Mouse (Mus musculus) lung, postnatal 0 days (tissue): ENCODE measurements around the gene Tsks. TPM values are rescaled to one million over a fixed set of nuclear protein-coding genes. Genes with fewer than 3 reads are reported as not detected.
A peak's percentile ranks its signal among the peaks of the same experiment; 100 is the strongest.

Experiments
- ATAC-seq: fragments of 200-750 bp; cut with Nextera tagmentation; 2 replicates; pipeline ENCODE4 v1.8.0; 2017; ENCODE audit warnings: moderate library complexity
- DNase-seq: peaks from one replicate; pipeline ENCODE4 v3.0.0-alpha.2; 2016; ENCODE audit warnings: low spot score
- H3K27ac ChIP-seq: fragments of 300-500 bp; sonication (generic); 2 replicates; pipeline ENCODE4 v1.5.1; 2014; ENCODE audit warnings: antibody characterized with exemption, mild to moderate bottlenecking, low read length, mixed read lengths
- H3K27me3 ChIP-seq: fragments of 300-500 bp; sonication (generic); replicated peaks from 2 replicates; pipeline ENCODE4 v1.6.1; 2014; ENCODE audit warnings: low read length, mixed read lengths; ENCODE audit not compliant: insufficient read depth
- H3K36me3 ChIP-seq: fragments of 300-500 bp; sonication (generic); 2 replicates; pipeline ENCODE4 v1.6.1; 2014; ENCODE audit warnings: low read length, mixed read lengths; ENCODE audit not compliant: insufficient read depth
- H3K4me1 ChIP-seq: fragments of 300-500 bp; sonication (generic); 2 replicates; pipeline ENCODE4 v1.6.1; 2014; ENCODE audit warnings: antibody characterized with exemption, low read depth, low read length, mixed read lengths; ENCODE audit not compliant: insufficient read depth
- H3K4me2 ChIP-seq: fragments of 300-500 bp; sonication (generic); replicated peaks from 2 replicates; pipeline ENCODE4 v1.6.1; 2014; ENCODE audit warnings: low read depth, mild to moderate bottlenecking, low read length, moderate library complexity, mixed read lengths
- H3K4me3 ChIP-seq: fragments of 300-500 bp; sonication (generic); 2 replicates; pipeline ENCODE4 v1.5.1; 2014; ENCODE audit warnings: low read depth, low read length
- H3K9ac ChIP-seq: fragments of 300-500 bp; sonication (generic); replicated peaks from 2 replicates; pipeline ENCODE4 v1.6.1; 2014; ENCODE audit warnings: low read depth, mild to moderate bottlenecking
- H3K9me3 ChIP-seq: fragments of 300-500 bp; sonication (generic); 2 replicates; pipeline ENCODE4 v1.6.1; 2016; ENCODE audit warnings: low read length, mixed read lengths
- CTCF ChIP-seq: IDR thresholded peaks from 2 replicates; pipeline ENCODE4 v1.5.1; 2016; ENCODE audit warnings: antibody characterized with exemption, mild to moderate bottlenecking
- EP300 ChIP-seq: IDR thresholded peaks from 2 replicates; pipeline ENCODE4 v1.6.1; 2016; ENCODE audit warnings: antibody characterized with exemption, mild to moderate bottlenecking, control low read depth
- WGBS: fragments of 180-500 bp; shearing (Covaris S2); extraction: QIAGEN DNeasy Blood & Tissue Kit; methylation state at CpG from one replicate; pipeline ENCODE4 v1.1.7; 2014; 5-methylcytosine and 5-hydroxymethylcytosine counted together
- polyA plus RNA-seq: library from polyadenylated mRNA; unstranded; fragments of >200 nt; fragmentation: Nextera tagmentation; extraction: Ambion mirVana; gene quantifications from 2 replicates; pipeline ENCODE4 v1.2.1, GENCODE M21; 2015

Tsks gene
- polyA plus RNA-seq, 1 experiment from 2014 or later: 0.44 TPM

DNA sequence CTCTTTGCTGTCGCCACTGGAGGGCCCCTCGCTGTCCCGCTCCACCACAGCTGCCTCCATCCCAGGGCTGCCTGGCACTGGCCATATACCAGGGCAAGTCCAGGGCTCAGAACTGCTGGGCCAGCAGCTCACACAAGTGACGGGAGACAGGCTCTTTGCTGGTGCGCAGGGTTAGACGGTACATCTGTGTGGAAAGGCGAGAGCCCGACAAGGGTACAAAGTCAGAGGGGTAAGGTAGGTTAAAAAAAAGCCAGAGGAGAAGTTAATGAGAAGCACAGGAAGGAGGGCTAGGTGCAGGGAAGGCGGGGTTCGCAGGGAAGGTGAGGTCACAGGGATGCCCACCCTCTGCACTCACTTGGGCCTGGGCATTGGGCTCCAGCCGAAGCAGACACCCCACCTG lies 42.4 kb upstream of the Tsks start:
- Histone ChIP-seq H3K27ac (no peak overlapping the region), H3K27me3 (no peaks in the 10 kb centered on the region), H3K4me3 (no peak overlapping the region), H3K9me3 (no peaks in the 10 kb centered on the region), H3K9ac (no peak overlapping the region), H3K4me1 (peaks cover 8% of the 10 kb centered on the region; the same call in 1 of the 2 replicates), H3K4me2 (no peak overlapping the region), H3K36me3 (peaks cover 11% of the 10 kb centered on the region; the same call in 1 of the 2 replicates)
- DNase-seq (no peak), ATAC-seq (no peak)
- 84% methylated on average over 11 of the region's 11 CpGs for WGBS
- TF ChIP-seq EP300 (no peak), CTCF (no peak)

DNA sequence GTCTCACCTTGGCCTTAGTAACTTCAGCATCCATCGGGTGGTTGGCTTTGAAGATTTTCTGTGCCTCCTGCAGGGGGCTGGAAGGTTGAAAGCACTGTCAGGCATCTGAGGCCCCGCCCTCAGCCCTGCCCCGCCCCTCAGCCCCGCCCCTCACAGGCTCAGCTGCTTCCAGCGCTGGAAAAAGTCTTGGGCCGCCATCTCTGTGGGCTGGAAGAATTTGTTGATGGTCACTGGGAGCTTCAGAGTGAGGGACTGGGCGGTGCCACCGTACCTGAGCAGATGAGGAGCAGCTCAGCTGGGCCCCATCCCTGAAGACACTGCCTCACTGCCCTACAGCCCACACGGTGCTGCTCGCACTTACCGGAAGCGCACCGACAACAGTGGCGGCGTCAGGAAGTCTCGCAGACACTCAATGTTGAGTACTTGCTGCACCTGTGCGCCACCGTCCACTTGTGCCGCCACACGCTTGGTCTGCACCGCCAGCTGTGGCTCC lies 41.7 kb upstream of the Tsks start:
- peak; percentile 78 for ATAC-seq
- 10% methylated on average over 21 of the region's 21 CpGs for whole genome bisulfite sequencing
- H3K36me3 ChIP-seq: peaks cover 11% of the 10 kb centered on the region; the same call in 1 of the 2 replicates

DNA sequence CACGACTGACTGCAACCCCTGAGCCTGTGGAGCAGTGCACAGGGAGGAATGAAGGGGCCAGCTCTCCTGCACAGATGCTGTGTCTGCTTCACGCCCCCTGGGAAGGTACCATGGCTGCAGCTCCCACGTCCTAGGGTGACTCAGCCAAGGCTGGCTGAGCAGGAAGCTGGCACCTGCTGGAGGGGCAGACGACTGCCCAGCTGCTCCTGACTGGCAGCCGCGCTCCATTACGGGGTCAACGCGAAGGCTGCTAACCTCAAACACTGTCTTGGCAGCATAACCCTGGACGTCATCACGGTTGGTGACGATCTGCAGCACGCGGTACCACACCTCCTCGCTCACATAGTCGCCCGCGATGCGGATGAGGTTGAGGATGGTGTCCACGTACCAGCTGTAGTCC lies 37.6 kb upstream of the Tsks start:
- Histone ChIP-seq H3K4me2 (no peak overlapping the region), H3K9ac (no peak overlapping the region), H3K36me3 (peaks cover 33% of the 10 kb centered on the region), H3K4me1 (no peaks in the 10 kb centered on the region; the same call in 1 of the 2 replicates), H3K27ac (no peak overlapping the region), H3K4me3 (no peak overlapping the region), H3K27me3 (no peaks in the 10 kb centered on the region), H3K9me3 (no peaks in the 10 kb centered on the region)
- 87% methylated on average over 20 of the region's 20 CpGs for WGBS
- ATAC-seq (no peak), DNase-seq (no peak)
- TF ChIP-seq EP300 (no peak), CTCF (no peak)

More for the DNA sequence above, 41.7 kb upstream of the Tsks start:
- peak overlapping the region; percentile 83 for H3K27ac ChIP-seq
- no peaks in the 10 kb centered on the region for H3K27me3 ChIP-seq
- H3K4me3 ChIP-seq: peak overlapping the region; percentile 29
- H3K4me1 ChIP-seq: peaks cover 8% of the 10 kb centered on the region; the same call in 1 of the 2 replicates
- H3K9me3 ChIP-seq: no peaks in the 10 kb centered on the region
- no peak overlapping the region for H3K9ac ChIP-seq
- peak; percentile 80 for DNase-seq
- no peak for TF ChIP-seq EP300
- peak; percentile 62 for TF ChIP-seq CTCF
- H3K4me2 ChIP-seq: peak overlapping the region; percentile 57

DNA sequence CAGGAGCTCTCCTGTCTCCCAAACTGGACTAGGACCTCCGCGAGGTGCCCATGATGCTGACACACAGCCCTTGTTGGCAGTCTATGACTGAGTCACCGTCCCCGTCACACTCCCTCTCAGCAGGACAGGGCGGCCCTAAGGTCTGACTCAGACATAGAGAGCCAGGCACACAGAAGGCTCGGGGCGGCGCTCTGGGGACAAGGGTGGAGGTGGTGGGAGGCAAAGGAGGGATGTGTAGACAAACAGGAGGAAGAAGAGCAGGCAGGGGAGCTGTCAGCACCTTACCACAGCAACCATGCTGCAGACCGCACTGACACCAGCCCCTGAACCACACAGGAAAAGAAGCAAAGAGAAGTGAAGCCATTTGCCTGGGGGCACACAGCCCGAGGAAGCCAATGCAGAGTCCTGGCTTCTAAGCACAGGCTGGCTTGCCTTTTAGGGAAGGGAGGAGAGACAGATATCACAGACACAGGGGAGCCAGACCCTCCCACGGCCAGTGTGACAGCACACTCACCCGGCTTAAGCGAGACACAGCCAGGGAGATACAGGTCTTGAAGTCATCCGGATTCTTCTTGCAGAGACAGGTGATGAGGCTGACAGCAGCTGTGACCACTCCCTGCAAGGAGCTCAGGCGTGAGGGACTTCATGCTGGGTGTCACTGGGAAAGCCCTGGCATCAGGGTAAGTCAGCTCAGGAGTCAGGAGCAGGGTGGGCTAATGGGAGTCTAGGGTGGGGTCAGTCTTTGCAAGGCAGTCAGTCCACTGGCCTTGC lies 34.1 kb upstream of the Tsks start:
- ATAC-seq (no peak), DNase-seq (no peak)
- no peak overlapping the region for H3K4me2 ChIP-seq
- H3K36me3 ChIP-seq: peaks cover 39% of the 10 kb centered on the region
- no peaks in the 10 kb centered on the region for H3K9me3 ChIP-seq
- WGBS: 87% methylated on average over 15 of the region's 15 CpGs
- H3K27ac ChIP-seq: no peak overlapping the region
- H3K4me1 ChIP-seq: no peaks in the 10 kb centered on the region
- no peaks in the 10 kb centered on the region for H3K27me3 ChIP-seq
- no peak overlapping the region for H3K9ac ChIP-seq
- no peak overlapping the region for H3K4me3 ChIP-seq
- TF ChIP-seq CTCF (no peak), EP300 (no peak)

DNA sequence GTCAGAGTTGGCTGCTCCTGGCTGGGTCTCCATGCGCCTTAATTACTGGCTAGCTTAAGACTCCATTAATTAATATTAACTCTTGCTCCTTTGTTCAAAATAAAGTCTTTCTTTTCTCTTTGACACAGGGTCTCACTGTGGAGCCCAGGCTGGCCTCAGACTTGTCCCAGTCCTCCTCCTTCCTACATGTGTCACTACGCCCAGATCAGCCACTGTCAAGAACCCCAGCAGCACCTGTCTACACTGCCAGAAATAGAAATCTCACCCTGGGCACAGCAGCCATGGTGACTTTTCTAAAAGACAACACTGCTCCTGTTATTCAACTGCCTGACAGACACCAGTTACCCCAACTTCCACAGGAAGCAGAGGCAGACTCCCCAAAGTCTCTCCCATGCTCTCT lies 28.6 kb upstream of the Tsks start:
- H3K4me2 ChIP-seq: no peak overlapping the region
- no peak overlapping the region for H3K4me3 ChIP-seq
- H3K4me1 ChIP-seq: 0 out of 2 replicates have a peak, but pooled peaks cover 7% of the 10 kb centered on the region
- H3K9ac ChIP-seq: no peak overlapping the region
- peaks cover 16% of the 10 kb centered on the region; the same call in 1 of the 2 replicates for H3K36me3 ChIP-seq
- no peak overlapping the region for H3K27ac ChIP-seq
- no peaks in the 10 kb centered on the region for H3K9me3 ChIP-seq
- DNase-seq (no peak), ATAC-seq (no peak)
- no peaks in the 10 kb centered on the region for H3K27me3 ChIP-seq
- TF ChIP-seq EP300: no peak
- 87% methylated on average over 2 of the region's 2 CpGs for WGBS

DNA sequence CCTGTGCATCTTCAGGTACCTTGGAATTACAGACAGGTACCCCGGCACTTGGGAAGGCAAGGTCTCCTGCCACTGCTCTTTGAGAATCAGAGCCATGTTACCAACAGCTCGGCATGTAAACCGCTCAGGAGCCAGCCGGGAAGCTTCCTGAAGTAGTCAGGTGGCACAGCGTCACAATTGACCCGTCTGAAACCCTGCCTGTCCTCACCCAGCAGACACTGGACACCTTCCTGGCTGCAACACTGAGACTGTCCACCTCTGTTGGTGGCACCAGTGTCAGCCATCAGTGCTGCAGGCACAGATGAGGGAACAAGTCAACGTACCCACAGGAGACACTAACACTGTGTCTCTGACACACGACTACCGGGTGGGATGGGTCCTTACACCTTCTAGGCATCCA lies 27.7 kb upstream of the Tsks start:
- 94% methylated on average over 9 of the region's 9 CpGs for WGBS
- no peak overlapping the region for H3K9ac ChIP-seq
- H3K27ac ChIP-seq: no peak overlapping the region
- H3K27me3 ChIP-seq: no peaks in the 10 kb centered on the region
- H3K4me2 ChIP-seq: no peak overlapping the region
- TF ChIP-seq CTCF: no peak
- TF ChIP-seq EP300: no peak
- ATAC-seq: no peak
- peaks cover 7% of the 10 kb centered on the region; the same call in 1 of the 2 replicates for H3K36me3 ChIP-seq
- H3K9me3 ChIP-seq: no peaks in the 10 kb centered on the region
- 0 out of 2 replicates have a peak, but pooled peaks cover 7% of the 10 kb centered on the region for H3K4me1 ChIP-seq
- H3K4me3 ChIP-seq: no peak overlapping the region
- no peak for DNase-seq
